Mouse (Mus musculus): Measurements from ENCODE around the gene Lamc1. TPM values are rescaled to one million over a fixed set of nuclear protein-coding genes. Genes with fewer than 3 reads are reported as not detected.

Gene Lamc1
- polyA plus RNA-seq, 1 experiment from 2014 or later: 14.4 TPM

GRCm38 (mm10) chr1:153296035-153296434, 36.6 kb downstream of the Lamc1 start:
- Histone ChIP-seq H3K9ac (replicated peaks; ENCODE audit: low read depth, low read length) (no peak overlapping the region), H3K4me3 (replicated peaks; ENCODE audit: low read length) (no peak overlapping the region), H3K4me2 (ENCODE audit: low read length) (no peak overlapping the region), H3K9me3 (ENCODE audit: control insufficient read depth, low read length) (no peaks in the 10 kb centered on the region), H3K27me3 (replicated peaks; ENCODE audit: control insufficient read depth, insufficient read depth, low read length) (no peaks in the 10 kb centered on the region), H3K36me3 (ENCODE audit: control insufficient read depth, insufficient read depth) (no peaks in the 10 kb centered on the region), H3K27ac (ENCODE audit: low read length) (no peak overlapping the region), H3K4me1 (replicated peaks; ENCODE audit: control insufficient read depth, insufficient read depth, low read length) (no peaks in the 10 kb centered on the region; the same call in 1 of the 2 replicates)
- 40% methylated on average over 6 of the region's 6 CpGs for WGBS
- no peak for ATAC-seq

- no peaks in the 10 kb centered on the region for H3K9me3 ChIP-seq (ENCODE audit: control insufficient read depth, low read length)
- no peak overlapping the region for H3K27ac ChIP-seq (ENCODE audit: low read length)
- H3K27me3 ChIP-seq (replicated peaks; ENCODE audit: control insufficient read depth, insufficient read depth, low read length): no peaks in the 10 kb centered on the region
- no peaks in the 10 kb centered on the region; the same call in 1 of the 2 replicates for H3K4me1 ChIP-seq (replicated peaks; ENCODE audit: control insufficient read depth, insufficient read depth, low read length)
- 54% methylated on average over 5 of the region's 5 CpGs for WGBS
- no peak overlapping the region for H3K4me2 ChIP-seq (ENCODE audit: low read length)
- ATAC-seq: no peak
- H3K9ac ChIP-seq (replicated peaks; ENCODE audit: low read depth, low read length): no peak overlapping the region
- no peak overlapping the region for H3K4me3 ChIP-seq (replicated peaks; ENCODE audit: low read length)
- no peaks in the 10 kb centered on the region for H3K36me3 ChIP-seq (ENCODE audit: control insufficient read depth, insufficient read depth)
Observed at GRCm38 (mm10) chr1:153292892-153293291, 39.7 kb downstream of the Lamc1 start.

GRCm38 (mm10) chr1:153292202-153292601, 40.4 kb downstream of the Lamc1 start:
- no peaks in the 10 kb centered on the region; the same call in 1 of the 2 replicates for H3K4me1 ChIP-seq (replicated peaks; ENCODE audit: control insufficient read depth, insufficient read depth, low read length)
- H3K27ac ChIP-seq (ENCODE audit: low read length): no peak overlapping the region
- ATAC-seq: no peak
- H3K9me3 ChIP-seq (ENCODE audit: control insufficient read depth, low read length): no peaks in the 10 kb centered on the region
- no peak overlapping the region for H3K4me3 ChIP-seq (replicated peaks; ENCODE audit: low read length)
- H3K36me3 ChIP-seq (ENCODE audit: control insufficient read depth, insufficient read depth): no peaks in the 10 kb centered on the region
- no peak overlapping the region for H3K9ac ChIP-seq (replicated peaks; ENCODE audit: low read depth, low read length)
- H3K27me3 ChIP-seq (replicated peaks; ENCODE audit: control insufficient read depth, insufficient read depth, low read length): no peaks in the 10 kb centered on the region
- no peak overlapping the region for H3K4me2 ChIP-seq (ENCODE audit: low read length)
- 65% methylated on average over 6 of the region's 6 CpGs for WGBS

GRCm38 (mm10) chr1:153291416-153291815, 41.2 kb downstream of the Lamc1 start:
- H3K9ac ChIP-seq (replicated peaks; ENCODE audit: low read depth, low read length): no peak overlapping the region
- H3K4me2 ChIP-seq (ENCODE audit: low read length): no peak overlapping the region
- WGBS: 72% methylated on average over 4 of the region's 4 CpGs
- H3K36me3 ChIP-seq (ENCODE audit: control insufficient read depth, insufficient read depth): no peaks in the 10 kb centered on the region
- no peaks in the 10 kb centered on the region; the same call in 1 of the 2 replicates for H3K4me1 ChIP-seq (replicated peaks; ENCODE audit: control insufficient read depth, insufficient read depth, low read length)
- H3K4me3 ChIP-seq (replicated peaks; ENCODE audit: low read length): no peak overlapping the region
- H3K9me3 ChIP-seq (ENCODE audit: control insufficient read depth, low read length): no peaks in the 10 kb centered on the region
- H3K27ac ChIP-seq (ENCODE audit: low read length): no peak overlapping the region
- ATAC-seq: no peak
- no peaks in the 10 kb centered on the region for H3K27me3 ChIP-seq (replicated peaks; ENCODE audit: control insufficient read depth, insufficient read depth, low read length)

- no peaks in the 10 kb centered on the region for H3K36me3 ChIP-seq (ENCODE audit: control insufficient read depth, insufficient read depth)
- no peaks in the 10 kb centered on the region; the same call in 1 of the 2 replicates for H3K4me1 ChIP-seq (replicated peaks; ENCODE audit: control insufficient read depth, insufficient read depth, low read length)
- no peak overlapping the region for H3K4me3 ChIP-seq (replicated peaks; ENCODE audit: low read length)
- no peak overlapping the region for H3K9ac ChIP-seq (replicated peaks; ENCODE audit: low read depth, low read length)
- H3K27ac ChIP-seq (ENCODE audit: low read length): no peak overlapping the region
- no peaks in the 10 kb centered on the region for H3K27me3 ChIP-seq (replicated peaks; ENCODE audit: control insufficient read depth, insufficient read depth, low read length)
- no peaks in the 10 kb centered on the region for H3K9me3 ChIP-seq (ENCODE audit: control insufficient read depth, low read length)
- H3K4me2 ChIP-seq (ENCODE audit: low read length): no peak overlapping the region
- WGBS: 91% methylated on average over 4 of the region's 4 CpGs
- ATAC-seq: no peak
Observed at GRCm38 (mm10) chr1:153288010-153288409, 44.6 kb downstream of the Lamc1 start.

GRCm38 (mm10) chr1:153287443-153287842, 45.1 kb downstream of the Lamc1 start:
- no peak overlapping the region for H3K9ac ChIP-seq (replicated peaks; ENCODE audit: low read depth, low read length)
- WGBS: 81% methylated on average over 5 of the region's 5 CpGs

GRCm38 (mm10) chr1:153286216-153286615, 46.4 kb downstream of the Lamc1 start:
- Histone ChIP-seq H3K4me3 (replicated peaks; ENCODE audit: low read length) (no peak overlapping the region), H3K4me1 (replicated peaks; ENCODE audit: control insufficient read depth, insufficient read depth, low read length) (no peaks in the 10 kb centered on the region), H3K27ac (ENCODE audit: low read length) (no peak overlapping the region), H3K9ac (replicated peaks; ENCODE audit: low read depth, low read length) (no peak overlapping the region), H3K4me2 (ENCODE audit: low read length) (no peak overlapping the region), H3K36me3 (ENCODE audit: control insufficient read depth, insufficient read depth) (no peaks in the 10 kb centered on the region), H3K9me3 (ENCODE audit: control insufficient read depth, low read length) (no peaks in the 10 kb centered on the region), H3K27me3 (replicated peaks; ENCODE audit: control insufficient read depth, insufficient read depth, low read length) (no peaks in the 10 kb centered on the region)
- no peak for ATAC-seq
- WGBS: 93% methylated on average over 9 of the region's 9 CpGs

More at GRCm38 (mm10) chr1:153287443-153287842, 45.1 kb downstream of the Lamc1 start:
- H3K4me1 ChIP-seq (replicated peaks; ENCODE audit: control insufficient read depth, insufficient read depth, low read length): no peaks in the 10 kb centered on the region
- H3K4me3 ChIP-seq (replicated peaks; ENCODE audit: low read length): no peak overlapping the region
- no peak for ATAC-seq
- no peak overlapping the region for H3K4me2 ChIP-seq (ENCODE audit: low read length)
- no peaks in the 10 kb centered on the region for H3K36me3 ChIP-seq (ENCODE audit: control insufficient read depth, insufficient read depth)
- no peaks in the 10 kb centered on the region for H3K9me3 ChIP-seq (ENCODE audit: control insufficient read depth, low read length)
- no peaks in the 10 kb centered on the region for H3K27me3 ChIP-seq (replicated peaks; ENCODE audit: control insufficient read depth, insufficient read depth, low read length)
- no peak overlapping the region for H3K27ac ChIP-seq (ENCODE audit: low read length)

- no peak overlapping the region for H3K9ac ChIP-seq (replicated peaks; ENCODE audit: low read depth, low read length)
- H3K27ac ChIP-seq (ENCODE audit: low read length): no peak overlapping the region
- no peak overlapping the region for H3K4me3 ChIP-seq (replicated peaks; ENCODE audit: low read length)
- H3K4me2 ChIP-seq (ENCODE audit: low read length): no peak overlapping the region
- no peaks in the 10 kb centered on the region for H3K9me3 ChIP-seq (ENCODE audit: control insufficient read depth, low read length)
- no peak for ATAC-seq
- H3K36me3 ChIP-seq (ENCODE audit: control insufficient read depth, insufficient read depth): no peaks in the 10 kb centered on the region
- H3K27me3 ChIP-seq (replicated peaks; ENCODE audit: control insufficient read depth, insufficient read depth, low read length): no peaks in the 10 kb centered on the region
- no peaks in the 10 kb centered on the region for H3K4me1 ChIP-seq (replicated peaks; ENCODE audit: control insufficient read depth, insufficient read depth, low read length)
- 85% methylated on average over 8 of the region's 8 CpGs for whole genome bisulfite sequencing
Observed at GRCm38 (mm10) chr1:153285188-153285587, 47.4 kb downstream of the Lamc1 start.

- Histone ChIP-seq H3K9ac (replicated peaks; ENCODE audit: low read depth, low read length) (no peak overlapping the region), H3K27me3 (replicated peaks; ENCODE audit: control insufficient read depth, insufficient read depth, low read length) (no peaks in the 10 kb centered on the region), H3K9me3 (ENCODE audit: control insufficient read depth, low read length) (no peaks in the 10 kb centered on the region), H3K4me3 (replicated peaks; ENCODE audit: low read length) (no peak overlapping the region), H3K36me3 (ENCODE audit: control insufficient read depth, insufficient read depth) (no peaks in the 10 kb centered on the region), H3K27ac (ENCODE audit: low read length) (no peak overlapping the region), H3K4me1 (replicated peaks; ENCODE audit: control insufficient read depth, insufficient read depth, low read length) (no peaks in the 10 kb centered on the region), H3K4me2 (ENCODE audit: low read length) (no peak overlapping the region)
- WGBS: 80% methylated on average over 5 of the region's 5 CpGs
- no peak for ATAC-seq
Observed at GRCm38 (mm10) chr1:153282342-153282975, 50.1 kb downstream of the Lamc1 start.

GRCm38 (mm10) chr1:153281483-153281882, 51.1 kb downstream of the Lamc1 start:
- Histone ChIP-seq H3K36me3 (ENCODE audit: control insufficient read depth, insufficient read depth) (no peaks in the 10 kb centered on the region), H3K4me2 (ENCODE audit: low read length) (no peak overlapping the region), H3K27me3 (replicated peaks; ENCODE audit: control insufficient read depth, insufficient read depth, low read length) (no peaks in the 10 kb centered on the region), H3K4me1 (replicated peaks; ENCODE audit: control insufficient read depth, insufficient read depth, low read length) (no peaks in the 10 kb centered on the region), H3K4me3 (replicated peaks; ENCODE audit: low read length) (no peak overlapping the region), H3K27ac (ENCODE audit: low read length) (no peak overlapping the region), H3K9ac (replicated peaks; ENCODE audit: low read depth, low read length) (no peak overlapping the region), H3K9me3 (ENCODE audit: control insufficient read depth, low read length) (no peaks in the 10 kb centered on the region)
- WGBS: 3% methylated on average over 4 of the region's 4 CpGs
- no peak for ATAC-seq
